Mouse (Mus musculus) adrenal gland, postnatal 4 days (tissue): ENCODE results near the gene Spata31d1c. TPM values are rescaled to one million over a fixed set of nuclear protein-coding genes. Genes with fewer than 3 reads are reported as not detected.

Experiments used
- DNase-seq, 2 experiments: peaks; one replicate each; pipeline ENCODE4 v3.0.0; 2021 to 2022; ENCODE audit warnings: low spot score in 2 of 2, mixed read lengths in 2 of 2
- long read RNA-seq, 2 experiments: library from polyadenylated mRNA; stranded (forward); transcript quantifications; one replicate each; pipeline ENCODE4 v2.0.0; 2021
- total RNA-seq, 2 experiments: library from RNA; stranded (reverse); gene quantifications; 2 replicates each; pipeline ENCODE4 v1.2.3; 2021

Spata31d1c gene
- not detected for total RNA-seq
- long read RNA-seq, experiment 1: 0 reads
- long read RNA-seq, experiment 2: 0 reads

DNA sequence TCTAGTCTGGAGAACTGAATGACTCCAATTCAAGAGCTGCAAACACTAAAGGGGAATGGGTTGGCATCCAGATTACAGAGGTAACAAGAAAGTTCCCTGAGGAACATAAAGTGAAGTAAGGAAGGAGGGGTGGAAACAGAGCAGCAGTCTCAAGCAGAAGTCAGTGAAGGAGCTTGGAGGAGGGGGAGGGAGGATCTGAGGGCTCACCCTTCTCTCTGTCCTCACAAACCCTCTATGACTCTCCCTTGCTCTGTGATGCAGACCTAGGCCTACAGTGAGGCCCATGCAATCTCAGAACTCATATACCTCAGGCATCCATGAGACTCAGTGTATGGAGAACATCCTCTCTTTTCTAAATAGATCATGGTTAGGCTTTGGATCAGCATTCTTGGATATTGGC lies at the start of gene Spata31d1c:
TSS of gene Spata31d1c (plus strand) at position 301 of the 400 bp plus-strand sequence.
- no peak for DNase-seq

DNA sequence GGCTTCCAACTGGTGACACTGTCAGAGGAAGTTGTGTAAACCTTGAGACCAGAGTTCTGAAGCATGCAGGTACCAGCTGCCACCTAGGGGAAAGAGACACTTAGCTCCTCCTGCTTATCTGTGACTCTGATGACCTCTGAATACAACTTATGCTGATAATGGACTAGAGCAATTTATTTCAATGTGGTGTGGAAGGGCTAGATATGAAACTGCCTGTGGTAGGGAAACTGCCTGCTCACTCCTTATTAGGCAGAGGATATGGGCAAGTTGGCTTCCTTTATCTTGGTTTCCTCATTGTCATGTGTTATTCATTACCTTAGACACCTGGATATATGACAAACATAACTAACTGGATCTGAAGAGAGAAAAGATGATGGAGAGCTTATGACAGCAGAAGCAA lies 44.0 kb upstream of the Spata31d1c start:
- no peak for DNase-seq

DNA sequence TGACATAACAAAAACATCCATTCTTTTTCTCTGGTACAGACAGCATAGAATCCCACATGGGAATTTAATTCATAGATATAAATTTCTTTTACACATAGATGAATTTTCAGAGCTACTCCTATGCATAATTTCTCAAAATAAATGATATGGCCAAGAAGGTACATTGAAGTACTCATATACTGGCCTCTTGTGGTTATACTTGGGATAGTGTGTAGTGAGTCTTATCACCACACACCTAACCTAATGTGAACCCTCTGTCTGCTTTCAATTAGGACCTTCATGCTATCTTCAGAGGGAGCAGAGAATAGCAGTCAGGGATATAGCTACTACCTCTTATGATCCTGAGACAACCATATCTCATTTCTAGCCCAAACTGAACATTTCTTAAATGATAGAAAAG lies 27.4 kb upstream of the Spata31d1c start:
- DNase-seq: no peak

DNA sequence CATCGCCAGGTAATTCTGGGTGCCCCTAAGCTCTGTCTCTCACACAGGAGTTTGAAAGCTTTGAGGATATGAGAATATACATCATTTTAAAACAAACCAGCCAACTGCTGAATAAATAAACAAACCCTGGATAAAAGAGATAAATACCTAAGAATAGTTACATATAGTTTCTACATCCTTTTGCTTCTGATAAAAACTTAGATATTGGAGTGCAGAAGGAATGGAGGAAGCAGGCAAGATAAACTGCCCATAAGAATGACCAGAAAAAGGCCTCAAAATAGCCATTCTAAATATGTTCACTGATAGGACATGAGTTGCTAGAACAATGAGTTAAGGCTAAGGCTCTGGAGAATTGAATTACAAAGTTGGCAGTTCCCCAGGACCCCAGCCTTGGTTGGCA lies 26.1 kb upstream of the Spata31d1c start:
- no peak for DNase-seq

DNA sequence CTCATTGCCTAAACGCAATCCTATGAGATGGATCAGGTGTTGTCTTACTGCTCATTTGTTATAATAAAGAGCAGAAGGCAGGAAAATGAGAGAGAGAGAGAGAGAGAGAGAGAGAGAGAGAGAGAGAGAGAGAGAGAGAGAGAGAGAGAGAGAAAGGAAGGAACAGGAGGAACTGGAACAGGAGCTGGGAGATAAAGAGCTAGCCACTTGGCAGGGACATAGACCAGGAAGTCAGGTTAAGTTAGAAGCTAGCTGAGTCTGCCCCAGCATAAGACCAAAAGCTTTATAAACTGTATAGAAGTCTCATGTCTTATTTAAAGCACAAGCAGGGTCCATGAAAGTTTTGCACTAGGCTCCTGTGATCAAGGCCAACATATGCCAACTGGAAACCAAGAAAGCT lies 24.9 kb upstream of the Spata31d1c start:
- DNase-seq: no peak

DNA sequence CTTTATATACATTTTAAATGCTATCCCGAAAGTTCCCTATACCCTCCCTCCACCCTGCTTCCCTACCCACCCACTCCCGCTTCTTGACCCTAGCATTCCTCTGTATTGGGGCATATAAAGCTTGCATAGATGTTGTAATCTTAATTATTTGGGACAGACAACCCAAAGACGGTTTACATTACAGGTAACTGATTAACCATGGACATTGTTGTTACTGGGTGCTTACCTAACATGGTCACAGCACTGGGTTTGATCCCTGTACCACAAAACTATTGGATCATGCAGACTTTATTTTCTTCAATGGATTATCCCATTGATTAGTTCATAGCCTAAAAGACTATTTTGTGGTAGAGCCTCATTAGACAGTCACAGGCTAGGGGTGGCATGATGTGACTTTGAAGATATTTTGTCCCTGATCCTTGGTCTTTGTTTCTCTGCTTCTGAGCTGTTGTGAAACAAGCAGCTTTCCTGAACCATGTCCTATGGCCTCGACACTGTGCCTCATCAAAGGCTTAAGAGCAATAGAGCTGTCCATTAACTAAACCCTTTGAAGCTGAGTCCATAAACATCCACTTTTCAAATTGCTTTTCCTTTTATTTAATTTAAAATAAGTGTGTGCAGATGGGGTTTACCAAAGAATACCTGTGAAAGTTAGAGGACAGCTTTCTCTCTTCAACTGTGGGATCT lies 21.7 kb upstream of the Spata31d1c start:
- no peak for DNase-seq

DNA sequence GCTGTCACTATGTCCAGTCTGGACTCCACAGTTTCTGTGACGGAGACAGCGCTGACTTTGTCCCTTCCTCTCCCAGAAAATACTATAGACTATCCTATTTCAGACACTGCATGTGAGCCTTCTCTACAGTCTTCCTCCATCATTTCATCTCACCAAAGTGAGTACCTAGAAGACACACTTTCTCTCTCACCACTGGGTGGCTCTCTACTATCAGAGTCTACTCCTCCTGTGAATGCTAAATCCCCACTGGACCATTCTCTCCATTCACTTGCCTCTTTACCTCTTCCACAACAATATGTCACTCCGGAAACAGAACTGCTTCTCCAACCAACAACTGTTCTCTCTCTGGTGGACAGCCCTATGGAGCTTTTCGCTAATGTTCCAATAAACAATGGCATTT lies 2.2 kb downstream of the Spata31d1c start:
- DNase-seq: no peak

DNA sequence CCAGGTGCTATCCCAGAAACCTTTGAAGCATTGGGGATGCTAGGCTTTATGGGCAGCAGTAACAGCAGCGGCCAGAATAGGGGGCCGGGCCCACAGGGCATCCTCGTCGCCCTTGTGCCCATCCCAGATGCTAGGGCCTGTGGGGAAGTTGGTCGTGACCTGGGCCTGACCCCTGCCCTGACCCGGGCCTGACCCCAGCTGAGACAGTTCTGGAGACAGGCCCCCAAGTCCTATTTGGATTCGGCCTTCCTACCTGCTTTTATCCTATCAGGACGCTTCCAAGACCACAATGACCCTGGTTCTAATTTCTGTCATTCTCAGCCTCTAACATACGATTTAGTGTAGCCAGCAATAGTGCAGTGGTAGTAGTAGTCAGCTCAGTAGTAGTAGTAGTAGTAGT lies 19.8 kb downstream of the Spata31d1c start, which contains the start of gene Prss47:
TSS of gene Prss47 (minus strand) at position 101 of the 400 bp plus-strand sequence.
- DNase-seq: no peak

DNA sequence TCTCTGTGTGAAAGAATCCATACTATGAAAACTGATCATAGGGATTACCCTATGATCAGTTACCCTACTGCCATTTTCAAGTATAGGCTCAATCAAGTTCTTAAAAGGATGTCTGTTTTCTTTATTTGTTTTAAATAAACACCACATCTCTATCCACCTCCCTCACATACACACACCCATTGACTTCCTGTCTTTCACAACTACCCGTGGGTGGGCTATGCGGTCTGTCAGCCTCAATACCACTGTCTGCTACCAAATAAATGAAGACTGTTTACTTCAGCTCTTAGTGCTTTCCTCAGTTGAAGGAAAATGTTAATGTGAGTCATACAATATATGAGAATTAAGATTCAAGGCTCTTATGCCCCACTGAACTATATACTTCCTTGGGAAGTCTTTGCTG lies 37.1 kb downstream of the Spata31d1c start:
- no peak for DNase-seq

Other genes with a start within 250 kb of the Spata31d1c start
- under 1 TPM; 0.28 TPM for gene Cntnap3, start 129.1 kb upstream of the Spata31d1c start, total RNA-seq
- gene Spata31, start 115.7 kb upstream of the Spata31d1c start, total RNA-seq: not detected
- not detected for gene Prss47, start 19.7 kb downstream of the Spata31d1c start, total RNA-seq
- gene Mfsd14b, start 79.9 kb downstream of the Spata31d1c start, total RNA-seq: 10 to 100 TPM; 47.4 to 49.1 TPM
- not detected for gene Olfr465-ps1, start 105.0 kb downstream of the Spata31d1c start, total RNA-seq
- not detected for gene Olfr466, start 117.2 kb downstream of the Spata31d1c start, total RNA-seq
- gene Nlrp4f, start 172.9 kb downstream of the Spata31d1c start, total RNA-seq: under 1 TPM in 1 of 2 experiments, not detected in 1; 0.39 TPM
- not detected for gene Gm10775, start 226.5 kb downstream of the Spata31d1c start, total RNA-seq
- gene Zfp369, start 245.8 kb downstream of the Spata31d1c start, total RNA-seq: 10 to 100 TPM; 41.4 to 45.7 TPM